Mouse (Mus musculus) neural tube, postnatal 0 days (tissue): ENCODE measurements around the gene Raf1. TPM values are rescaled to one million over a fixed set of nuclear protein-coding genes. Genes with fewer than 3 reads are reported as not detected.

Experiments used
- polyA plus RNA-seq: library from polyadenylated mRNA; unstranded; fragments of >200 nt; fragmentation: Nextera tagmentation; extraction: Ambion mirVana; gene quantifications from 2 replicates; pipeline ENCODE4 v1.2.1, GENCODE M21; 2015

Gene Raf1
- 84.7 and 94.4 TPM in 2 replicates for polyA plus RNA-seq

DNA sequence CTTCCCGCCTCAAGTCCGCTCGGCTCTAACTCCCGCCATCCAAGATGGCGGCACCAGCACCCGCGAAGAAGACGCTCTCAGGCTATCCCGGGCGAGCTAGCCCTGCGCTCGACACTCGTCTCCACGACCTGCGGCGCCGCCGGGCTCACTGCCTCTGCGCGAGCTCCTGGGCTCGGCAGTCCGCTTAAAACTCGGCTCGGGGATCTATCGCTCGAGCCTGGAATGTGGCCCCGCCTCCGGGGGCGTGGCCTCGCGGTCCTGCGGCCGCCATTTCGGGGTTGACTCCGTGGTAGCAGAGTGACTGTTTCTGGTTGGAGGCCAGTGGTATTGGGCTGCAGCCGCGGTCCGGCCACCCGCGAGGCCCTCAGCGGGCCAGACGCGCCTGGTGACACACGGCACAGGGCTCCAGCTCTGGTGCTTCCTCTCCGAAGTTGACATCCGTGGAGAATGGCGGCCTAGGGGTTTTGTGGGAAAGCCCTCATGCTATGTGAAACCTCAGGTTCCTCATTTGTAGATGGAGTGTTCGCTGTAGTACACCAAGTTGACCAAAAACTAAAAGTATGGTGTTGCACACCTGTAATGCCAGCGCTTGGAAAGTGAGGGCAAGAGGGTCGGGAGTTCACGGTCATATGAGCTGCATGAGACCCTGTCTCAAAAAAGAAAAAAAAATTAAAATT is at the start of gene Raf1:
TSS of gene Raf1 (minus strand) at position 184 of the 677 bp plus-strand sequence.

DNA sequence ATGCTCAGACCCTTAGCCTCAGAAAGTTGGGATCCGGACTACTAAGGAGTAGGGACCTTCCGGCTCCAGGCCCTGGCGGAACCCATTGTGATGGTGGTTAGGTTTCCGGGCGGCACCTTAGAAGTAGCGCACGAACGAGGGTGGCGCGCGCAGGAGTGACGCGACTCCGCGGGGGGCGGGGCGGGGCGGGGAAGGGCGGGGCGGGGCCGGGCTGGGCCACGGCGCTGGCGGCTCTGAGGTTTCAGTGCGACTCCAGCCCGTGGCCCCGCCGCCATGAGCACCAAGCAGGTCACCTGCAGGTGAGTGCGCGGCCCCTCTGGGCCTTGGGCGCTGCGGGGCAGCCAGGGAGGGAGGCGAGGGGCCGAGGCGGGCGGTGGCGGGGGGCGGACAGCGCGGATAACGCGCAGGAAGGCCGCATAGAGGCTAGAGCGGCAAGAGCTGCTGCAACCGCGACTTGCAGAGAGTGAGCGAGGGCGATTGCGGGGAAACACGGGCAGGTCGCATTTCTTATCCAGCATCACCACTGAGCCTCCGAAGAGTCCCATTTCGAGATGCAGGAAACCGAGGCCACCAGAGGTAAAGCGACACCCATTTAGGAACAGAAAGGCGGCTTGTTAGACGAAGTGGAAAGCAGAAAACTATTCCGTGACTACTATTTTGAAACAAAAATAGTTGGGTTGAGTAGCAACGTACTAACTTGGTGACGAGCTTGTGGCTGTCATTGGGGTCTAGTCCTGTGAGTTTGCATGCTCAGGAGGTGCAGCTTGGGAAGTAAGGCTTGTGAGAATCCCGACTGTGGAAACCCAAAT is 74.5 kb downstream of the Raf1 start, which contains the start of gene Mkrn2:
TSS of gene Mkrn2 (plus strand) at position 188 of the 809 bp plus-strand sequence.

DNA sequence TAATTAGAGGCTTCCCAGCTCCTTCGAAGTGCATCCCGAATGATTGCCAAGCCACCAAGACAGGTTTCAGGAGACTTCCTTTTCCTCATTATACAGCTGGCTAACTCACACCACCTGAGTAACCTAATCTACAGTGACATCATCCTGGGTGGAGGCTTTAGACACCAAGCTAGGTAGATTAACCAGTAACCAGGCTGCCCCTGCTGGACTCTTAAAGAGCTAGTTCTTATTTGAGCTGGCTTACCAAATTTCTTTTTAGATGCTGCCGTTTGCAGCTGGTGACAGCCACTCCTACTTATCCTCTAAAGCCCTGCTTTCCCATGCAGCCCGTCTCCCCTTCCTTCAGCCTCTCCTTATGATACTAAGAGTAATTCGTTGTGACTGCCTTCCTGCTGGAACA is 84.0 kb downstream of the Raf1 start, which contains the start of gene Mkrn2os:
TSS of gene Mkrn2os (minus strand) at position 119 of the 400 bp plus-strand sequence.

Other genes with a start within 250 kb of the Raf1 start
- gene Tsen2, start 132.0 kb downstream of the Raf1 start, polyA plus RNA-seq = 29.9 and 31.4 TPM in 2 replicates
- gene Mkrn2os, start 84.1 kb downstream of the Raf1 start, polyA plus RNA-seq = 0.23 and 0.47 TPM in 2 replicates
- 35.4 and 41.0 TPM in 2 replicates for gene Mkrn2, start 74.7 kb downstream of the Raf1 start, polyA plus RNA-seq
- gene Tmem40, start 85.8 kb upstream of the Raf1 start, polyA plus RNA-seq = 1.4 and 2.0 TPM in 2 replicates
- 4.8 and 6.0 TPM in 2 replicates for gene Cand2, start 97.9 kb upstream of the Raf1 start, polyA plus RNA-seq
- 931 and 1,167 TPM in 2 replicates for gene Rpl32, start 132.1 kb upstream of the Raf1 start, polyA plus RNA-seq
- 1.5 and 1.6 TPM in 2 replicates for gene Efcab12, start 161.8 kb upstream of the Raf1 start, polyA plus RNA-seq
- 6.6 and 7.7 TPM in 2 replicates for gene Mbd4, start 176.7 kb upstream of the Raf1 start, polyA plus RNA-seq
- 19.4 and 20.3 TPM in 2 replicates for gene Ift122, start 176.8 kb upstream of the Raf1 start, polyA plus RNA-seq